Mouse (Mus musculus) heart, embryonic 15.5 days (tissue): ENCODE results near the gene Dnajc6. TPM values are rescaled to one million over a fixed set of nuclear protein-coding genes. Genes with fewer than 3 reads are reported as not detected.

ENCODE experiments used
- ATAC-seq: fragments of 200-750 bp; cut with Nextera tagmentation; replicated peaks from 2 replicates; pipeline ENCODE4 v1.8.0; 2017; ENCODE audit warnings: low read depth, moderate TSS enrichment; ENCODE audit not compliant: insufficient number of reproducible peaks, insufficient read depth, low FRiP score
- H3K27ac ChIP-seq: fragments of 300-500 bp; sonication (generic); 2 replicates; pipeline ENCODE4 v1.5.1; 2015; ENCODE audit warnings: mild to moderate bottlenecking, inconsistent platforms
- H3K27me3 ChIP-seq: fragments of 300-500 bp; sonication (generic); 2 replicates; pipeline ENCODE4 v1.6.1; 2015; ENCODE audit warnings: inconsistent platforms
- H3K36me3 ChIP-seq: fragments of 300-500 bp; sonication (generic); 2 replicates; pipeline ENCODE4 v1.6.1; 2015; ENCODE audit warnings: mild to moderate bottlenecking, inconsistent platforms
- H3K4me1 ChIP-seq: fragments of 300-500 bp; sonication (generic); replicated peaks from 2 replicates; pipeline ENCODE4 v1.6.1; 2015; ENCODE audit warnings: inconsistent platforms
- H3K4me2 ChIP-seq: fragments of 300-500 bp; sonication (generic); 2 replicates; pipeline ENCODE4 v1.6.1; 2015; ENCODE audit warnings: inconsistent platforms, mild to moderate bottlenecking, moderate library complexity
- H3K4me3 ChIP-seq: fragments of 300-500 bp; sonication (generic); 2 replicates; pipeline ENCODE4 v1.5.1; 2015; ENCODE audit warnings: mild to moderate bottlenecking, inconsistent platforms
- H3K9ac ChIP-seq: fragments of 300-500 bp; sonication (generic); 2 replicates; pipeline ENCODE4 v1.6.1; 2015; ENCODE audit warnings: mild to moderate bottlenecking, inconsistent platforms
- H3K9me3 ChIP-seq: fragments of 300-500 bp; sonication (generic); replicated peaks from 2 replicates; pipeline ENCODE4 v1.6.1; 2016; ENCODE audit warnings: inconsistent platforms
- WGBS: fragments of 180-500 bp; shearing (Covaris S2); methylation state at CpG from one replicate; pipeline ENCODE4 v1.1.7; 2015; ENCODE audit warnings: mixed read lengths; 5-methylcytosine and 5-hydroxymethylcytosine counted together
- polyA plus RNA-seq: library from polyadenylated mRNA; unstranded; fragments of >200 nt; fragmentation: Nextera tagmentation; extraction: Ambion mirVana; gene quantifications from 2 replicates; pipeline ENCODE4 v1.2.1, GENCODE M21; 2015

The Dnajc6 gene
- polyA plus RNA-seq, 1 experiment from 2014 or later, result 0.43 TPM

- Histone ChIP-seq H3K36me3 (no peaks in the 10 kb centered on the region), H3K27ac (no peak overlapping the region), H3K4me1 (no peaks in the 10 kb centered on the region; the same call in 1 of the 2 replicates), H3K4me2 (no peak overlapping the region), H3K9ac (no peak overlapping the region), H3K27me3 (no peaks in the 10 kb centered on the region), H3K9me3 (no peaks in the 10 kb centered on the region), H3K4me3 (no peak overlapping the region)
- 62% methylated on average over 5 of the region's 5 CpGs for WGBS
- ATAC-seq, result no peak
These were observed 172.7 kb downstream of the Dnajc6 start for GRCm38 (mm10) chr4:101669161-101669560.

- Histone ChIP-seq H3K4me2 (no peak overlapping the region), H3K36me3 (no peaks in the 10 kb centered on the region), H3K27me3 (no peaks in the 10 kb centered on the region), H3K9ac (no peak overlapping the region), H3K9me3 (no peaks in the 10 kb centered on the region), H3K27ac (no peak overlapping the region), H3K4me1 (no peaks in the 10 kb centered on the region; the same call in 1 of the 2 replicates), H3K4me3 (no peak overlapping the region)
- WGBS, result 73% methylated on average over 5 of the region's 5 CpGs
- no peak for ATAC-seq
These were observed 173.4 kb downstream of the Dnajc6 start for GRCm38 (mm10) chr4:101669811-101670210.

- WGBS, result 66% methylated on average over 5 of the region's 5 CpGs
- no peaks in the 10 kb centered on the region for H3K4me1 ChIP-seq
- ATAC-seq, result no peak
- no peak overlapping the region for H3K27ac ChIP-seq
- no peak overlapping the region for H3K4me3 ChIP-seq
- H3K9me3 ChIP-seq, result no peaks in the 10 kb centered on the region
- no peak overlapping the region for H3K4me2 ChIP-seq
- no peaks in the 10 kb centered on the region for H3K36me3 ChIP-seq
- no peak overlapping the region for H3K9ac ChIP-seq
- no peaks in the 10 kb centered on the region for H3K27me3 ChIP-seq
These were observed 178.3 kb downstream of the Dnajc6 start for GRCm38 (mm10) chr4:101674790-101675189.

- no peaks in the 10 kb centered on the region for H3K4me1 ChIP-seq
- ATAC-seq, result no peak
- no peaks in the 10 kb centered on the region for H3K27me3 ChIP-seq
- no peaks in the 10 kb centered on the region for H3K9me3 ChIP-seq
- WGBS, result 56% methylated on average over 4 of the region's 4 CpGs
- H3K4me3 ChIP-seq, result no peak overlapping the region
- H3K9ac ChIP-seq, result no peak overlapping the region
- H3K36me3 ChIP-seq, result no peaks in the 10 kb centered on the region
- no peak overlapping the region for H3K4me2 ChIP-seq
- H3K27ac ChIP-seq, result no peak overlapping the region
These were observed 179.3 kb downstream of the Dnajc6 start for GRCm38 (mm10) chr4:101675726-101676125.

- Histone ChIP-seq H3K9me3 (no peaks in the 10 kb centered on the region), H3K4me2 (no peak overlapping the region), H3K4me3 (no peak overlapping the region), H3K27ac (no peak overlapping the region), H3K4me1 (no peaks in the 10 kb centered on the region), H3K27me3 (no peaks in the 10 kb centered on the region), H3K36me3 (no peaks in the 10 kb centered on the region), H3K9ac (no peak overlapping the region)
- ATAC-seq, result no peak
- 84% methylated on average over 4 of the region's 4 CpGs for WGBS
These were observed 186.2 kb downstream of the Dnajc6 start for GRCm38 (mm10) chr4:101682620-101683019.

- no peaks in the 10 kb centered on the region for H3K27me3 ChIP-seq
- no peak for ATAC-seq
- no peaks in the 10 kb centered on the region for H3K36me3 ChIP-seq
- no peaks in the 10 kb centered on the region for H3K4me1 ChIP-seq
- H3K4me3 ChIP-seq, result no peak overlapping the region
- no peak overlapping the region for H3K27ac ChIP-seq
- no peak overlapping the region for H3K4me2 ChIP-seq
- no peak overlapping the region for H3K9ac ChIP-seq
- 60% methylated on average over 3 of the region's 3 CpGs for WGBS
- no peaks in the 10 kb centered on the region for H3K9me3 ChIP-seq
These were observed 186.6 kb downstream of the Dnajc6 start for GRCm38 (mm10) chr4:101683086-101683485.

- Histone ChIP-seq H3K4me1 (no peaks in the 10 kb centered on the region), H3K9ac (no peak overlapping the region), H3K4me3 (no peak overlapping the region), H3K27me3 (no peaks in the 10 kb centered on the region), H3K27ac (no peak overlapping the region), H3K9me3 (no peaks in the 10 kb centered on the region), H3K36me3 (no peaks in the 10 kb centered on the region), H3K4me2 (no peak overlapping the region)
- 67% methylated on average over 3 of the region's 3 CpGs for WGBS
- ATAC-seq, result no peak
These were observed 188.4 kb downstream of the Dnajc6 start for GRCm38 (mm10) chr4:101684821-101685220.

GRCm38 (mm10) chr4:101686227-101686810 lies 189.9 kb downstream of the Dnajc6 start:
- Histone ChIP-seq H3K4me2 (no peak overlapping the region), H3K9ac (no peak overlapping the region), H3K4me3 (no peak overlapping the region), H3K27me3 (no peaks in the 10 kb centered on the region), H3K4me1 (no peaks in the 10 kb centered on the region), H3K36me3 (no peaks in the 10 kb centered on the region), H3K27ac (no peak overlapping the region), H3K9me3 (no peaks in the 10 kb centered on the region)
- no peak for ATAC-seq
- WGBS, result 65% methylated on average over 13 of the region's 13 CpGs

- no peaks in the 10 kb centered on the region for H3K4me1 ChIP-seq
- WGBS, result 82% methylated on average over 4 of the region's 4 CpGs
- H3K4me3 ChIP-seq, result no peak overlapping the region
- H3K27me3 ChIP-seq, result no peaks in the 10 kb centered on the region
- no peaks in the 10 kb centered on the region for H3K9me3 ChIP-seq
- no peak for ATAC-seq
- H3K4me2 ChIP-seq, result no peak overlapping the region
- 0 out of 2 replicates have a peak overlapping the region, but pooled peaks have one; percentile 24 for H3K27ac ChIP-seq
- no peaks in the 10 kb centered on the region for H3K36me3 ChIP-seq
- no peak overlapping the region for H3K9ac ChIP-seq
These were observed 192.8 kb downstream of the Dnajc6 start for GRCm38 (mm10) chr4:101689241-101689640.

- Histone ChIP-seq H3K9ac (no peak overlapping the region), H3K27me3 (no peaks in the 10 kb centered on the region), H3K36me3 (no peaks in the 10 kb centered on the region), H3K4me2 (no peak overlapping the region), H3K9me3 (no peaks in the 10 kb centered on the region), H3K27ac (0 out of 2 replicates have a peak overlapping the region, but pooled peaks have one; percentile 24), H3K4me1 (no peaks in the 10 kb centered on the region), H3K4me3 (no peak overlapping the region)
- no peak for ATAC-seq
- WGBS, result 64% methylated on average over 5 of the region's 5 CpGs
These were observed 193.2 kb downstream of the Dnajc6 start for GRCm38 (mm10) chr4:101689645-101690044.
